Mouse (Mus musculus) cerebellum, adult 2 months (tissue): Measurements from ENCODE around the gene Lypd6.

Experiments used
- CTCF ChIP-seq: fragments of 200-500 bp; IDR thresholded peaks from 2 replicates; pipeline ENCODE4 v1.5.1; 2011; ENCODE audit warnings: low read depth, mild to moderate bottlenecking, control low read depth, low read length, moderate library complexity, borderline replicate concordance; ENCODE audit not compliant: insufficient read depth
- POLR2A ChIP-seq: fragments of 200-500 bp; IDR thresholded peaks from 2 replicates; pipeline ENCODE4 v1.6.1; 2011; ENCODE audit warnings: low read length, control low read depth, borderline replicate concordance; ENCODE audit not compliant: insufficient read depth

DNA sequence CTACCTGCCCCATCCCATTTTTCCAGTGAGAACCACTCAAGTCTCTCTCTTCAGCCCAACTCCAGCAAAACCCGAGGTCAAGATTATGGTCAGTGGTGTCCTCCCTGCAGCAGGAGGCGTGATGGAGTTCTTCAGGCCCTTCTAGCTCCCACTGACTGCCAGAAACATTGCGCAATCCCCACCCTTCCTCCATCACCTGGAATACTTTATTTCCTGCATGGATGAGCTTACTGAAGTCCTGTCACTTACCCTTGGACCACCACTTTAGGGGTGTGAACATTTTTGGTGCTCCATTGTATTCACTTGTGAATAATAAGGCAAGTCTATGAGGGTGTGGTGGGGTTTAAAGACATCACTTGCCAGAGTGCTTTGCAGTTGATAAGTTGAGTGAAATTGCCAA lies 85.7 kb downstream of the Lypd6 start:
- no peak for TF ChIP-seq CTCF
- no peak for TF ChIP-seq POLR2A
